Mouse (Mus musculus) naive thymus-derived CD4-positive, alpha-beta T cell, adult 5 months (primary cell): Measurements from ENCODE around the gene Pim2. TPM values are rescaled to one million over a fixed set of nuclear protein-coding genes. Genes with fewer than 3 reads are reported as not detected.

Experiments used
- polyA plus RNA-seq: library from polyadenylated mRNA; unstranded; fragments of 100-300 nt; shearing (Covaris generic); gene quantifications from one replicate; pipeline ENCODE4 v1.2.1, GENCODE M21; 2017

Gene Pim2
- polyA plus RNA-seq = 165 TPM

GRCm38 (mm10) chrX:7878007-7878419, at the start of gene Pim2:
Gene Pim2 (plus strand): TSS chrX:7878262.

GRCm38 (mm10) chrX:7841163-7842162, 36.6 kb upstream of the Pim2 start, which contains the start of gene Otud5:
Gene Otud5 (plus strand): TSS chrX:7841364.

GRCm38 (mm10) chrX:7883841-7884567, 5.9 kb downstream of the Pim2 start, which contains the start of gene Slc35a2:
Gene Slc35a2 (plus strand): TSS chrX:7884028.

GRCm38 (mm10) chrX:7898880-7899874, 21.1 kb downstream of the Pim2 start, which contains the start of the genes Pqbp1 and Timm17b:
Gene Pqbp1 (minus strand): TSS chrX:7899269.
Gene Timm17b (plus strand): TSS chrX:7899357.

GRCm38 (mm10) chrX:7907735-7908134, 29.7 kb downstream of the Pim2 start, which contains the start of gene Gm10491:
Gene Gm10491 (minus strand): TSS chrX:7907835.

GRCm38 (mm10) chrX:7909242-7909641, 31.2 kb downstream of the Pim2 start, which contains the start of gene Gm10490:
Gene Gm10490 (plus strand): TSS chrX:7909542.

GRCm38 (mm10) chrX:7919601-7920383, 41.7 kb downstream of the Pim2 start, which contains the start of gene Pcsk1n:
Gene Pcsk1n (plus strand): TSS chrX:7919822.

GRCm38 (mm10) chrX:7928270-7928790, 50.3 kb downstream of the Pim2 start, which contains the start of gene Eras:
Gene Eras (minus strand): TSS chrX:7928607.

Other genes with a start within 250 kb of the Pim2 start
- gene Syp, start 239.8 kb upstream of the Pim2 start, polyA plus RNA-seq = 0.80 TPM
- gene Prickle3, start 221.0 kb upstream of the Pim2 start, polyA plus RNA-seq = 45.5 TPM
- gene Plp2, start 206.9 kb upstream of the Pim2 start, polyA plus RNA-seq = 35.6 TPM
- gene Magix, start 197.0 kb upstream of the Pim2 start, polyA plus RNA-seq = not detected
- gene Gpkow, start 181.1 kb upstream of the Pim2 start, polyA plus RNA-seq = 81.8 TPM
- gene Wdr45, start 163.9 kb upstream of the Pim2 start, polyA plus RNA-seq = 172 TPM
- gene Gm45208, start 156.0 kb upstream of the Pim2 start, polyA plus RNA-seq = not detected
- 19.5 TPM for gene Praf2, start 149.8 kb upstream of the Pim2 start, polyA plus RNA-seq
- not detected for gene Ccdc120, start 127.4 kb upstream of the Pim2 start, polyA plus RNA-seq
- 42.5 TPM for gene Tfe3, start 115.7 kb upstream of the Pim2 start, polyA plus RNA-seq
- 145 TPM for gene Gripap1, start 88.5 kb upstream of the Pim2 start, polyA plus RNA-seq
- gene Kcnd1, start 56.0 kb upstream of the Pim2 start, polyA plus RNA-seq = 0.26 TPM
- gene Otud5, start 36.9 kb upstream of the Pim2 start, polyA plus RNA-seq = 239 TPM
- gene Slc35a2, start 5.8 kb downstream of the Pim2 start, polyA plus RNA-seq = 35.6 TPM
- 191 TPM for gene Pqbp1, start 21.0 kb downstream of the Pim2 start, polyA plus RNA-seq
- gene Timm17b, start 21.1 kb downstream of the Pim2 start, polyA plus RNA-seq = 88.6 TPM
- not detected for gene Gm10491, start 29.6 kb downstream of the Pim2 start, polyA plus RNA-seq
- gene Gm10490, start 31.3 kb downstream of the Pim2 start, polyA plus RNA-seq = not detected
- gene Pcsk1n, start 41.6 kb downstream of the Pim2 start, polyA plus RNA-seq = not detected
- gene Eras, start 50.3 kb downstream of the Pim2 start, polyA plus RNA-seq = not detected
- 11.6 TPM for gene Hdac6, start 69.6 kb downstream of the Pim2 start, polyA plus RNA-seq
- gene Gata1, start 99.8 kb downstream of the Pim2 start, polyA plus RNA-seq = 3.3 TPM
- gene Glod5, start 140.2 kb downstream of the Pim2 start, polyA plus RNA-seq = not detected
- gene Suv39h1, start 196.5 kb downstream of the Pim2 start, polyA plus RNA-seq = 46.3 TPM
- 52.7 TPM for gene Was, start 212.2 kb downstream of the Pim2 start, polyA plus RNA-seq